Mouse (Mus musculus) liver, embryonic 14.5 days (tissue): ENCODE measurements around the gene Jak2. TPM values are rescaled to one million over a fixed set of nuclear protein-coding genes. Genes with fewer than 3 reads are reported as not detected.
A peak's percentile ranks its signal among the peaks of the same experiment; 100 is the strongest.

Experiments used
- ATAC-seq: fragments of 200-750 bp; cut with Nextera tagmentation; 2 replicates; pipeline ENCODE4 v1.8.0; 2017; ENCODE audit warnings: moderate number of reproducible peaks, mild to moderate bottlenecking, moderate library complexity; ENCODE audit not compliant: insufficient read depth
- DNase-seq, 3 experiments: peaks; one replicate each; pipeline ENCODE4 v3.0.0-alpha.2; 2012 to 2013; ENCODE audit warnings: low read depth in 3 of 3, low spot score in 3 of 3
- H3K27ac ChIP-seq: fragments of 300-500 bp; sonication (generic); 2 replicates; pipeline ENCODE4 v1.5.1; 2014; ENCODE audit warnings: moderate library complexity, mild to moderate bottlenecking, control low read depth, inconsistent platforms
- H3K27me3 ChIP-seq: fragments of 300-500 bp; sonication (generic); 2 replicates; pipeline ENCODE4 v1.6.1; 2014; ENCODE audit warnings: mild to moderate bottlenecking, low read length, moderate library complexity; ENCODE audit not compliant: control insufficient read depth, insufficient read depth
- H3K36me3 ChIP-seq: fragments of 300-500 bp; sonication (generic); replicated peaks from 2 replicates; pipeline ENCODE4 v1.6.1; 2014; ENCODE audit warnings: low read depth; ENCODE audit not compliant: control insufficient read depth, insufficient read depth
- H3K4me1 ChIP-seq, 2 experiments: fragments of 200-500 bp in 1 of 2; fragments of 300-500 bp in 1 of 2; sonication (generic) in 1 of 2; replicated peaks; 2 replicates each; pipeline ENCODE4 v1.6.1; 2012 to 2014; ENCODE audit warnings: antibody characterized with exemption in 1 of 2, inconsistent platforms in 1 of 2, low read length in 1 of 2; ENCODE audit not compliant: control insufficient read depth in 2 of 2, insufficient read depth in 2 of 2
- H3K4me2 ChIP-seq: fragments of 300-500 bp; sonication (generic); 2 replicates; pipeline ENCODE4 v1.6.1; 2014; ENCODE audit warnings: low read depth, mild to moderate bottlenecking, control low read depth, moderate library complexity
- H3K4me3 ChIP-seq, 2 experiments: fragments of 200-500 bp in 1 of 2; fragments of 300-500 bp in 1 of 2; sonication (generic) in 1 of 2; 2 replicates each; pipeline ENCODE4 v1.5.1; 2012 to 2014; ENCODE audit warnings: low read depth in 2 of 2, low read length in 2 of 2, mild to moderate bottlenecking in 2 of 2, control low read depth in 1 of 2, inconsistent platforms in 1 of 2, moderate library complexity in 1 of 2; ENCODE audit not compliant: insufficient read depth in 1 of 2
- H3K9ac ChIP-seq: fragments of 300-500 bp; sonication (generic); replicated peaks from 2 replicates; pipeline ENCODE4 v1.6.1; 2014; ENCODE audit warnings: mild to moderate bottlenecking, control low read depth, moderate library complexity
- H3K9me3 ChIP-seq: fragments of 300-500 bp; sonication (generic); 2 replicates; pipeline ENCODE4 v1.6.1; 2016; ENCODE audit warnings: low read length, mixed read lengths; ENCODE audit not compliant: control insufficient read depth
- CTCF ChIP-seq: IDR thresholded peaks from 2 replicates; pipeline ENCODE4 v1.5.1; 2016; ENCODE audit warnings: antibody characterized with exemption, low read depth, control low read depth
- EP300 ChIP-seq: IDR thresholded peaks from 2 replicates; pipeline ENCODE4 v1.6.1; 2016; ENCODE audit warnings: antibody characterized with exemption, low read depth
- WGBS: fragments of 180-500 bp; shearing (Covaris S2); extraction: QIAGEN DNeasy Blood & Tissue Kit; methylation state at CpG from one replicate; pipeline ENCODE4 v1.1.7; 2014; ENCODE audit not compliant: insufficient replicate concordance; 5-methylcytosine and 5-hydroxymethylcytosine counted together
- polyA plus RNA-seq, 2 experiments: library from polyadenylated mRNA; depleted of rRNA in 1 of 2; stranded (reverse) in 1 of 2; unstranded in 1 of 2; fragments of >200 nt; fragmentation: Nextera tagmentation in 1 of 2; extraction: Ambion mirVana in 1 of 2; gene quantifications; 2 replicates each; pipeline versions ENCODE4 v1.2.1 to v1.2.3; 2012 to 2014

Jak2 gene
- polyA plus RNA-seq, 2 experiments: 13.9 to 16.0 TPM

GRCm38 (mm10) chr19:29268788-29269321 is 17.2 kb downstream of the Jak2 start:
- H3K27me3 ChIP-seq: no peaks in the 10 kb centered on the region
- ATAC-seq: no peak
- H3K27ac ChIP-seq: no peak overlapping the region
- no peak for DNase-seq
- peaks cover 34% of the 10 kb centered on the region for H3K36me3 ChIP-seq
- WGBS: 80% methylated on average over 4 of the region's 4 CpGs
- no peak for TF ChIP-seq EP300
- no peak for TF ChIP-seq CTCF
- H3K4me2 ChIP-seq: no peak overlapping the region
- no peak overlapping the region for H3K4me3 ChIP-seq
- no peak overlapping the region for H3K9ac ChIP-seq
- peaks cover 0 to 9% of the 10 kb centered on the region in 2 experiments; a peak in 1 of 4 replicates for H3K4me1 ChIP-seq
- no peaks in the 10 kb centered on the region for H3K9me3 ChIP-seq

GRCm38 (mm10) chr19:29270226-29270625 is 18.6 kb downstream of the Jak2 start:
- H3K9ac ChIP-seq: no peak overlapping the region
- no peak overlapping the region for H3K4me3 ChIP-seq
- peaks cover 42% of the 10 kb centered on the region for H3K36me3 ChIP-seq
- DNase-seq (no peak), ATAC-seq (no peak)
- H3K9me3 ChIP-seq: no peaks in the 10 kb centered on the region
- WGBS: 59% methylated on average over 6 of the region's 6 CpGs
- no peak overlapping the region for H3K4me2 ChIP-seq
- H3K27ac ChIP-seq: no peak overlapping the region
- peaks cover 0 to 9% of the 10 kb centered on the region in 2 experiments; a peak in 1 of 4 replicates for H3K4me1 ChIP-seq
- no peaks in the 10 kb centered on the region for H3K27me3 ChIP-seq
- TF ChIP-seq EP300: no peak
- TF ChIP-seq CTCF: no peak

- Histone ChIP-seq H3K4me2 (peak overlapping the region; percentile 11; the same call in 1 of the 2 replicates), H3K4me3 (no peak overlapping the region), H3K27ac (no peak overlapping the region), H3K27me3 (no peaks in the 10 kb centered on the region), H3K9me3 (no peaks in the 10 kb centered on the region), H3K9ac (no peak overlapping the region), H3K36me3 (peaks cover 42% of the 10 kb centered on the region), H3K4me1 (peaks cover 0 to 9% of the 10 kb centered on the region in 2 experiments; a peak in 1 of 4 replicates)
- peak in 1 of 3 experiments; percentile 36 for DNase-seq
- WGBS: 37% methylated on average over 12 of the region's 12 CpGs
- ATAC-seq: no peak
- no peak for TF ChIP-seq CTCF
- no peak for TF ChIP-seq EP300
Measured at GRCm38 (mm10) chr19:29271147-29271578, 19.5 kb downstream of the Jak2 start.

GRCm38 (mm10) chr19:29272011-29272809 is 20.6 kb downstream of the Jak2 start:
- DNase-seq: no peak
- H3K36me3 ChIP-seq: peaks cover 48% of the 10 kb centered on the region
- WGBS: 75% methylated on average over 3 of the region's 3 CpGs

DNA sequence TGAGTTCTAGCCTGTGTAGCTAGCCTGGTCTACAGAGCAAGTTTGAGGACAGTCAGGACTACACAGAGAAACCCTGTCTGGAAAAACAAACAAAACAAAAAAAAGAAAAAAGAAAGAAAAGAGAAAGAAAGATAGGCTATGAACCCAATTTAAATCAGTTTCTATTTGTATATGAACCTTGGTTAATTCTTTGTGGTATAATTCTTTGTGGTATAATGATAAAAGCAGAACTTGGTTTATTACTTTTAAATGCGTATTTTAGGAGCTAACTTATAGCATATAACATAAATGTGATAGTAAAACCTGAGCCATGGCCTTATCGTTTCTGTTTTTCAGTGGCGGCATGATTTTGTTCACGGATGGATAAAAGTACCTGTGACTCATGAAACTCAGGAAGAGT is 24.8 kb downstream of the Jak2 start:
- no peak for DNase-seq
- TF ChIP-seq EP300: no peak
- TF ChIP-seq CTCF: no peak
- 89% methylated on average over 4 of the region's 4 CpGs for WGBS
- H3K27ac ChIP-seq: no peak overlapping the region
- H3K4me1 ChIP-seq: no peaks in the 10 kb centered on the region
- H3K4me3 ChIP-seq: no peak overlapping the region
- H3K4me2 ChIP-seq: no peak overlapping the region
- no peaks in the 10 kb centered on the region for H3K27me3 ChIP-seq
- H3K36me3 ChIP-seq: peaks cover 61% of the 10 kb centered on the region
- no peak for ATAC-seq
- H3K9ac ChIP-seq: no peak overlapping the region
- no peaks in the 10 kb centered on the region for H3K9me3 ChIP-seq

More at GRCm38 (mm10) chr19:29272011-29272809, 20.6 kb downstream of the Jak2 start:
- ATAC-seq: no peak
- H3K27me3 ChIP-seq: no peaks in the 10 kb centered on the region
- H3K4me2 ChIP-seq: no peak overlapping the region
- H3K9ac ChIP-seq: no peak overlapping the region
- no peaks in the 10 kb centered on the region for H3K9me3 ChIP-seq
- TF ChIP-seq CTCF: peak; percentile 26; the same call in 1 of the 2 replicates
- no peak for TF ChIP-seq EP300
- peaks cover 0 to 9% of the 10 kb centered on the region in 2 experiments; a peak in 1 of 4 replicates for H3K4me1 ChIP-seq
- no peak overlapping the region for H3K27ac ChIP-seq
- no peak overlapping the region for H3K4me3 ChIP-seq
